In genomic region chr3:52105156-52105555, GRCm38 (mm10) we compare ENCODE assay signal across 8 mouse cellular contexts. TPM values are rescaled to one million over a fixed set of nuclear protein-coding genes. Genes with fewer than 3 reads are reported as not detected.
DNase-seq lines count a peak whose midpoint lies in the region; ATAC-seq and TF ChIP-seq lines count a peak whose summit lies in the region.

No protein-coding gene starts in this region.

- peak overlapping the region; percentile 91 for H3K4me2 ChIP-seq in embryonic facial prominence, embryonic 13.5 days
- peak overlapping the region; percentile 96 for H3K4me2 ChIP-seq in intestine, postnatal 0 days (replicated peaks; ENCODE audit: low read depth)
- H3K4me2 ChIP-seq in midbrain, embryonic 15.5 days, result peak overlapping the region; percentile 78

- H3K4me1 ChIP-seq in ES-E14 (ENCODE audit: control insufficient read depth in 2 of 2, insufficient read depth in 2 of 2, low read length in 2 of 2, poor library complexity in 1 of 2), result no peaks in the 10 kb centered on the region
- peaks cover 9% of the 10 kb centered on the region; the same call in 1 of the 2 replicates for H3K4me1 ChIP-seq in embryonic facial prominence, embryonic 13.5 days
- no peaks in the 10 kb centered on the region for H3K4me1 ChIP-seq in intestine, postnatal 0 days (replicated peaks; ENCODE audit: control insufficient read depth, insufficient read depth, low read length)
- H3K4me1 ChIP-seq in midbrain, embryonic 15.5 days, result peaks cover 13% of the 10 kb centered on the region

- intact Hi-C loops in left cerebral cortex, postnatal 10 days (cut with DNase I), result loop anchor here (2.0 to 10.0 kb wide), 3 partner anchors 72 to 220 kb away; no protein-coding TSS in a partner anchor

- no peaks in the 10 kb centered on the region for H3K9me3 ChIP-seq in ES-E14 (ENCODE audit: control insufficient read depth, insufficient read depth, low read depth, low read length)
- H3K9me3 ChIP-seq in embryonic facial prominence, embryonic 13.5 days, result no peaks in the 10 kb centered on the region
- no peaks in the 10 kb centered on the region for H3K9me3 ChIP-seq in intestine, postnatal 0 days (ENCODE audit: control insufficient read depth)
- H3K9me3 ChIP-seq in midbrain, embryonic 15.5 days, result no peaks in the 10 kb centered on the region

- under 1% methylated on average over 17 of the region's 20 CpGs for WGBS in embryonic facial prominence, embryonic 13.5 days
- WGBS in intestine, postnatal 0 days, result 0% methylated on average over 17 of the region's 20 CpGs
- WGBS in midbrain, embryonic 15.5 days, result under 1% methylated on average over 17 of the region's 20 CpGs

- H3K27me3 ChIP-seq in embryonic facial prominence, embryonic 13.5 days, result no peaks in the 10 kb centered on the region
- no peaks in the 10 kb centered on the region for H3K27me3 ChIP-seq in intestine, postnatal 0 days (replicated peaks; ENCODE audit: control insufficient read depth, insufficient read depth, low read length)
- no peaks in the 10 kb centered on the region for H3K27me3 ChIP-seq in midbrain, embryonic 15.5 days (replicated peaks)

- in situ Hi-C loops in ES-E14 (cut with MboI; ENCODE audit: low sequenced_read_pairs in 2 of 2, unreplicated experiment in 2 of 2), result no loop called here

- DNase-seq in layer of hippocampus, adult 11-12 months (ENCODE audit: low spot score), result peak; percentile 45
- no peak for DNase-seq in layer of hippocampus, adult 9-10 months (ENCODE audit: low spot score)
- no peak for DNase-seq in ES-E14 (ENCODE audit: low read depth, low spot score)
- no peak for DNase-seq in MN1 (ENCODE audit: low spot score)
- no peak for DNase-seq in left cerebral cortex, postnatal 10 days (ENCODE audit: extremely low spot score in 1 of 2, low spot score in 2 of 2)

- peak overlapping the region; percentile 67 to 83 for H3K4me3 ChIP-seq in ES-E14 (ENCODE audit: insufficient read depth in 1 of 2, low read depth in 1 of 2, low read length in 2 of 2, poor library complexity in 1 of 2, severe bottlenecking in 1 of 2)
- peak overlapping the region; percentile 82 for H3K4me3 ChIP-seq in embryonic facial prominence, embryonic 13.5 days
- H3K4me3 ChIP-seq in intestine, postnatal 0 days (ENCODE audit: low read depth, low read length), result peak overlapping the region; percentile 83
- H3K4me3 ChIP-seq in midbrain, embryonic 15.5 days, result peak overlapping the region; percentile 50

- H3K36me3 ChIP-seq in ES-E14 (ENCODE audit: control insufficient read depth, insufficient read depth, low read length, poor library complexity, severe bottlenecking), result no peaks in the 10 kb centered on the region
- no peaks in the 10 kb centered on the region for H3K36me3 ChIP-seq in embryonic facial prominence, embryonic 13.5 days
- H3K36me3 ChIP-seq in intestine, postnatal 0 days (ENCODE audit: control insufficient read depth, insufficient read depth), result no peaks in the 10 kb centered on the region
- H3K36me3 ChIP-seq in midbrain, embryonic 15.5 days (replicated peaks), result no peaks in the 10 kb centered on the region

- TF ChIP-seq CTCF in intestine, postnatal 0 days (IDR thresholded peaks at IDR 0.05; ENCODE audit: low read depth), result no peak

- no peak overlapping the region for H3K27ac ChIP-seq in ES-E14 (ENCODE audit: insufficient read depth, low read depth, low read length, poor library complexity, severe bottlenecking)
- peak overlapping the region; percentile 98 for H3K27ac ChIP-seq in embryonic facial prominence, embryonic 13.5 days
- H3K27ac ChIP-seq in intestine, postnatal 0 days (ENCODE audit: low read depth, low read length), result peak overlapping the region; percentile 86
- peak overlapping the region; percentile 99 for H3K27ac ChIP-seq in midbrain, embryonic 15.5 days

- no peak for ATAC-seq in embryonic facial prominence, embryonic 13.5 days (ENCODE audit: insufficient number of reproducible peaks, insufficient read depth, low FRiP score, low TSS enrichment, low read depth)
- peak; percentile 17 for ATAC-seq in intestine, postnatal 0 days
- no peak for ATAC-seq in midbrain, embryonic 15.5 days (replicated peaks)

- H3K9ac ChIP-seq in ES-E14 (ENCODE audit: insufficient read depth, low read depth, low read length, poor library complexity, severe bottlenecking), result no peak overlapping the region
- peak overlapping the region; percentile 90 for H3K9ac ChIP-seq in embryonic facial prominence, embryonic 13.5 days
- peak overlapping the region; percentile 71; the same call in 1 of the 2 replicates for H3K9ac ChIP-seq in intestine, postnatal 0 days (ENCODE audit: low read depth, low read length)
- H3K9ac ChIP-seq in midbrain, embryonic 15.5 days, result peak overlapping the region; percentile 64

TF ChIP-seq in ES-E14, 5 proteins besides CTCF, POLR2A, EP300 and RAD21:
- TF ChIP-seq ZNF384 (IDR thresholded peaks at IDR 0.05; ENCODE audit: low read depth, low read length), result no peak
- TF ChIP-seq HCFC1 (IDR thresholded peaks at IDR 0.05; ENCODE audit: borderline replicate concordance, insufficient read depth, low read length), result no peak
- no peak for TF ChIP-seq CHD2 (IDR thresholded peaks at IDR 0.05; ENCODE audit: low read depth, low read length)
- TF ChIP-seq ZC3H11A (IDR thresholded peaks at IDR 0.05; ENCODE audit: borderline replicate concordance, low read depth, low read length), result no peak
- TF ChIP-seq MAFK (IDR thresholded peaks at IDR 0.05; ENCODE audit: insufficient read depth, low read depth, low read length), result no peak

RNA-seq across cellular contexts. Expression of gene Maml3, which starts 0.3 kb away (rescaled TPM):
- total RNA-seq in ES-E14 (2012; rRNA removed), result 0.58 and 1.2 TPM in 2 replicates
- 5.8 and 6.5 TPM in 2 replicates for polyA plus RNA-seq in embryonic facial prominence, embryonic 13.5 days (2015; fragmentation: Nextera tagmentation; extraction: Ambion mirVana)
- polyA plus RNA-seq in intestine, postnatal 0 days (2015; fragmentation: Nextera tagmentation; extraction: Ambion mirVana), result 2.0 and 2.1 TPM in 2 replicates
- 7.7 and 8.6 TPM in 2 replicates for polyA plus RNA-seq in midbrain, embryonic 15.5 days (2015; fragmentation: Nextera tagmentation; extraction: Ambion mirVana)
- 1 to 10 TPM; 7.2 to 7.8 TPM for total RNA-seq in left cerebral cortex, postnatal 10 days (2021)
